Mouse (Mus musculus): ENCODE measurements at regions not wholly inside any gene's neighbourhood (a gene's known extent, or its start where the extent isn't known, plus 50 kb on each side); places are given as distances from the start of the nearest gene placed in this dataset.

DNA sequence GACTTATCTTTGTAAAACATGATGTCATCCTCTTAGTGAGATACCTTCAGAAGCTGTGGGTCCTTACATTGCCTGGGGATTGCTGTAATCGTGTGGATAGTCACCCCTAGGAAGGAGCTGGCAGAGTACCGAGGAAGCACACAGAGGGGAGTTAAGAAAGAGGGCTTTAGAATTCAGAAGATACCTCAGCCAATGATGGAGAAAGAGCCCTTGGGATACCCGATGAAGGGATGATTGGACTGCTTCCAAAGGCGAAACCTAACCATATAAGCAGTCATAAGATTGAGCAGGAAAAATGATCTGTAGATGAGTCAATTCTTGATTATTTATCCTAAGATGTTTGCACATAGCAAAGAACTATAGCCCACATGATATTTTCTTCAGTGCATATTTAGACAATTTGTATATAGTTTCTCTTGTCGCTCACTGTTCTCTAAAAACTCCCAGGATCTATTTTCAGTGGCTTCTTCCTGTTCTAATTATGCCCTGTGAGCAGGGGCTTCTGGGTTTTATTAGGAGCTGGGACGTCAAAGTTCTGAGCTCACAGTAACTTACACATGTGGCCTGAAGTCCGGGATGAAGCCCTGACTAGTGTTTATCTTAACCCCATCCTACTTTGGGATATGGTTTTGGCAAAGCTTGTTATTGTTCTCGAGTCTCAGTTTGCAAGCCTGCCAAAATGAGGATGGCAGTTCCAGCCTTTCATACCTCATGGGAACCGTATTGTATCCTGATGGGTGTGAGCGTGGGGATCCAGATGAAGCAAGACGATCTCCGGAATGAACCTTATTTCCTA, 134.9 kb upstream of the Ccnd2 start:
- H3K4me3 ChIP-seq (ENCODE audit: low read depth, low read length), result no peak overlapping the region
- TF ChIP-seq GATA2 (IDR thresholded peaks at IDR 0.05; ENCODE audit: borderline replicate concordance, low read depth, low read length) (no peak), CTCF (IDR thresholded peaks at IDR 0.05; ENCODE audit: low read depth, low read length) (no peak), POLR2AphosphoS5 (IDR thresholded peaks at IDR 0.05; ENCODE audit: insufficient replicate concordance, low read depth, low read length) (no peak), GATA1 (IDR thresholded peaks at IDR 0.05; ENCODE audit: borderline replicate concordance, low read length) (no peak), TAL1 (conservative IDR thresholded peaks at IDR 0.05; ENCODE audit: low read depth, low read length) (no peak)
- ATAC-seq (ENCODE audit: extremely low read depth, insufficient number of reproducible peaks, low FRiP score, poor library complexity, severe bottlenecking), result no peak
- H3K27me3 ChIP-seq (ENCODE audit: insufficient read depth, low read length), result peaks cover 13% of the 10 kb centered on the region
- no peaks in the 10 kb centered on the region for H3K36me3 ChIP-seq (replicated peaks)
- 0 out of 2 replicates have a peak, but pooled peaks cover 4% of the 10 kb centered on the region for H3K4me1 ChIP-seq (ENCODE audit: insufficient read depth, low read depth, low read length)
- H3K9me3 ChIP-seq (replicated peaks), result no peaks in the 10 kb centered on the region
- DNase-seq (ENCODE audit: low spot score), result no peak

- peaks cover 17% of the 10 kb centered on the region for H3K27me3 ChIP-seq (ENCODE audit: insufficient read depth, low read length)
- H3K4me1 ChIP-seq (ENCODE audit: insufficient read depth, low read depth, low read length), result 0 out of 2 replicates have a peak, but pooled peaks cover 4% of the 10 kb centered on the region
- H3K9me3 ChIP-seq (replicated peaks), result no peaks in the 10 kb centered on the region
- H3K36me3 ChIP-seq (replicated peaks), result no peaks in the 10 kb centered on the region
- TF ChIP-seq POLR2AphosphoS5 (IDR thresholded peaks at IDR 0.05; ENCODE audit: insufficient replicate concordance, low read depth, low read length) (no peak), CTCF (IDR thresholded peaks at IDR 0.05; ENCODE audit: low read depth, low read length) (no peak), GATA2 (IDR thresholded peaks at IDR 0.05; ENCODE audit: borderline replicate concordance, low read depth, low read length) (no peak), TAL1 (conservative IDR thresholded peaks at IDR 0.05; ENCODE audit: low read depth, low read length) (no peak), GATA1 (IDR thresholded peaks at IDR 0.05; ENCODE audit: borderline replicate concordance, low read length) (no peak)
- ATAC-seq (ENCODE audit: extremely low read depth, insufficient number of reproducible peaks, low FRiP score, poor library complexity, severe bottlenecking) (no peak), DNase-seq (ENCODE audit: low spot score) (no peak)
- H3K4me3 ChIP-seq (ENCODE audit: low read depth, low read length), result no peak overlapping the region
Measured at GRCm38 (mm10) chr6:127288946-127289345, 137.0 kb upstream of the Ccnd2 start.

GRCm38 (mm10) chr6:127291937-127292336, 139.9 kb upstream of the Ccnd2 start:
- Histone ChIP-seq H3K9me3 (replicated peaks) (no peaks in the 10 kb centered on the region), H3K36me3 (replicated peaks) (no peaks in the 10 kb centered on the region), H3K4me1 (ENCODE audit: insufficient read depth, low read depth, low read length) (no peaks in the 10 kb centered on the region), H3K27me3 (ENCODE audit: insufficient read depth, low read length) (peaks cover 10% of the 10 kb centered on the region), H3K4me3 (ENCODE audit: low read depth, low read length) (no peak overlapping the region)
- ATAC-seq (ENCODE audit: extremely low read depth, insufficient number of reproducible peaks, low FRiP score, poor library complexity, severe bottlenecking) (no peak), DNase-seq (ENCODE audit: low spot score) (no peak)
- no peak for TF ChIP-seq TAL1 (conservative IDR thresholded peaks at IDR 0.05; ENCODE audit: low read depth, low read length)
- TF ChIP-seq POLR2AphosphoS5 (IDR thresholded peaks at IDR 0.05; ENCODE audit: insufficient replicate concordance, low read depth, low read length), result no peak
- TF ChIP-seq CTCF (IDR thresholded peaks at IDR 0.05; ENCODE audit: low read depth, low read length), result no peak
- no peak for TF ChIP-seq GATA2 (IDR thresholded peaks at IDR 0.05; ENCODE audit: borderline replicate concordance, low read depth, low read length)
- TF ChIP-seq GATA1 (IDR thresholded peaks at IDR 0.05; ENCODE audit: borderline replicate concordance, low read length), result no peak

DNA sequence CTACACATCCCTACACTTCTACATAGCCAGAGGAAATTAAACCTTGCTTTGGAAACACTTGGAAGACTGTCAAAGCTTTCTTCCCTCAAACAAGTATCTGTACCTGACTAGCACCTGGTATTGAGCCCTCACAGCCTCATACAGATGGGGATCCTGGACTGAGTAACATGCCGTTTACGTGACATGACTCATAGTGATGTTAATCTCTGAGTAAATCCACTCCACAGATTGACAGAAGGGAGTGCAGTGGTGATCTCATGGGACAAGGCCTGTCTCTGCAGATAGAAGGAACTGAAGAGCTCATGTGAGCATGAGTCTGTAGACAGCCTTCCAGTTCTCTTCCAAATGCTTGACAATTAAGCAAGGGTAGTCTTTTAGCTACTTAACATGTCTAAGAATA, 141.8 kb upstream of the Ccnd2 start:
- Histone ChIP-seq H3K36me3 (replicated peaks) (no peaks in the 10 kb centered on the region), H3K9me3 (replicated peaks) (no peaks in the 10 kb centered on the region), H3K4me3 (ENCODE audit: low read depth, low read length) (no peak overlapping the region), H3K27me3 (ENCODE audit: insufficient read depth, low read length) (peaks cover 10% of the 10 kb centered on the region), H3K4me1 (ENCODE audit: insufficient read depth, low read depth, low read length) (no peaks in the 10 kb centered on the region)
- ATAC-seq (ENCODE audit: extremely low read depth, insufficient number of reproducible peaks, low FRiP score, poor library complexity, severe bottlenecking) (no peak), DNase-seq (ENCODE audit: low spot score) (no peak)
- TF ChIP-seq POLR2AphosphoS5 (IDR thresholded peaks at IDR 0.05; ENCODE audit: insufficient replicate concordance, low read depth, low read length) (no peak), GATA2 (IDR thresholded peaks at IDR 0.05; ENCODE audit: borderline replicate concordance, low read depth, low read length) (no peak), TAL1 (conservative IDR thresholded peaks at IDR 0.05; ENCODE audit: low read depth, low read length) (no peak), GATA1 (IDR thresholded peaks at IDR 0.05; ENCODE audit: borderline replicate concordance, low read length) (no peak), CTCF (IDR thresholded peaks at IDR 0.05; ENCODE audit: low read depth, low read length) (no peak)

DNA sequence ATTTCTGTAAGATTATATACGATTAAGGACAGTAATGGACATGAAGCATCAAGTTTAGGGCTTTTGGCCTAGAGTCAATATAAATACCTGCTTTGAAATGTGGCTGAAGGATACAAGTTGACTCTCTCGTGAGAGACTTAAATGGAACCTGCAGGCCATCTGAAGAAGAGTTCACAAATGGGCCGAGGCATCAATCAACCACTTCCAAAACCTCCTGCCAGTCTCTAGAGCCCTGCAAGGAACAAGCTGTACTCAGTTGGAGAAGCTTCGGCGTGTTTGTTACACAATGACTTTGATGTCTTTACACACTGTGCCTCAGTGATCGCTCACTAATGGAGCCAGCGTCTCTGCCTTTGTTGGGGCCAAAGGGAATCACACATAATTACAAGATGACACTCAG, 146.1 kb upstream of the Ccnd2 start:
- H3K4me1 ChIP-seq (ENCODE audit: insufficient read depth, low read depth, low read length), result no peaks in the 10 kb centered on the region
- H3K4me3 ChIP-seq (ENCODE audit: low read depth, low read length), result no peak overlapping the region
- H3K9me3 ChIP-seq (replicated peaks), result no peaks in the 10 kb centered on the region
- no peaks in the 10 kb centered on the region for H3K36me3 ChIP-seq (replicated peaks)
- ATAC-seq (ENCODE audit: extremely low read depth, insufficient number of reproducible peaks, low FRiP score, poor library complexity, severe bottlenecking) (no peak), DNase-seq (ENCODE audit: low spot score) (no peak)
- no peak for TF ChIP-seq GATA1 (IDR thresholded peaks at IDR 0.05; ENCODE audit: borderline replicate concordance, low read length)
- no peak for TF ChIP-seq TAL1 (conservative IDR thresholded peaks at IDR 0.05; ENCODE audit: low read depth, low read length)
- TF ChIP-seq POLR2AphosphoS5 (IDR thresholded peaks at IDR 0.05; ENCODE audit: insufficient replicate concordance, low read depth, low read length), result no peak
- TF ChIP-seq GATA2 (IDR thresholded peaks at IDR 0.05; ENCODE audit: borderline replicate concordance, low read depth, low read length), result no peak
- no peak for TF ChIP-seq CTCF (IDR thresholded peaks at IDR 0.05; ENCODE audit: low read depth, low read length)
- H3K27me3 ChIP-seq (ENCODE audit: insufficient read depth, low read length), result no peaks in the 10 kb centered on the region

DNA sequence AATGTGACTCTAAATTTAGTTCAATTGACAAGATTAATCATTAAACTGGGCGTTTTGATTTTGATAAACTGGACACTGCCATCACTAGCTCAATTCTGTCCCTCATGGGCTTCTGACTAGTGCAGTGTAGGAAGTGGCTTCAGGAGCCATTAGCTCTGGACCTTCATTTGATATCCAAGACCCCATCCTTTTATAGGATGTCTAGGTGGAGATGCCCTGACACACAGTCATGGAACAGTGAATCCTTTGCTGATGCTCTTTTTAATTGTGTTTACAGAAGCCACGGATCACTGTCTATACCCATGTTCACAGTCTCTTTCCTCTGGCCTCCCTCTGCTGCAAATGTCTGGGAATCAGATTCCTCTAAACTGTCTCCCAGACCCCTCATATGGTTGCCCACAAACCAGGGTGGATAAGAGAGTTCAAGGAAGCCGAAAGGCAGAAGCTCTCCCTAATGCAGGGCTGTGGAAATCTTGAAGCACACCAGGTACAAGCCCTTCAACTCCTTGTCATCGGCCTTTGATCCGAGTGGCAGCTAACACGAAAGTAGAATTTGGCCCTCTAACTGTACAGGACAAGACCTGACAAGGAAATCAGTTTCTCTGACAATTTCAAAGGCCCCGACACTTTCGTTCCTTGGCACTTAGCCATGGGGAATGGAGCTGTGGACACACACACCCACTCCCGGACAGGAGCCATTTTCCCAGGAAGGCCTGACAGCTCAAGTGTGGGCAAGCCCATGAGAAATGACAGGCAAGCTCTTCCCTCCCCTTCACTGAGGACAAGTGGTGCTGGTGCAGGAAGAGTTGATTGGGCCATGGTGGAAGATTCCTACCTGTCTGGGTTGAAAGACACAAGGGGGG, 135.2 kb upstream of the Parp11 start:
- H3K27me3 ChIP-seq (ENCODE audit: insufficient read depth, low read length), result peaks cover 62% of the 10 kb centered on the region
- H3K36me3 ChIP-seq (replicated peaks), result no peaks in the 10 kb centered on the region
- no peak for TF ChIP-seq GATA1 (IDR thresholded peaks at IDR 0.05; ENCODE audit: borderline replicate concordance, low read length)
- TF ChIP-seq POLR2AphosphoS5 (IDR thresholded peaks at IDR 0.05; ENCODE audit: insufficient replicate concordance, low read depth, low read length), result no peak
- TF ChIP-seq TAL1 (conservative IDR thresholded peaks at IDR 0.05; ENCODE audit: low read depth, low read length), result no peak
- no peak for TF ChIP-seq GATA2 (IDR thresholded peaks at IDR 0.05; ENCODE audit: borderline replicate concordance, low read depth, low read length)
- no peak for TF ChIP-seq CTCF (IDR thresholded peaks at IDR 0.05; ENCODE audit: low read depth, low read length)
- H3K4me3 ChIP-seq (ENCODE audit: low read depth, low read length), result no peak overlapping the region
- ATAC-seq (ENCODE audit: extremely low read depth, insufficient number of reproducible peaks, low FRiP score, poor library complexity, severe bottlenecking) (no peak), DNase-seq (ENCODE audit: low spot score) (no peak)
- no peaks in the 10 kb centered on the region for H3K9me3 ChIP-seq (replicated peaks)
- no peaks in the 10 kb centered on the region for H3K4me1 ChIP-seq (ENCODE audit: insufficient read depth, low read depth, low read length)
